11 mouse cellular contexts compared by ENCODE assay signal in the genomic region with DNA sequence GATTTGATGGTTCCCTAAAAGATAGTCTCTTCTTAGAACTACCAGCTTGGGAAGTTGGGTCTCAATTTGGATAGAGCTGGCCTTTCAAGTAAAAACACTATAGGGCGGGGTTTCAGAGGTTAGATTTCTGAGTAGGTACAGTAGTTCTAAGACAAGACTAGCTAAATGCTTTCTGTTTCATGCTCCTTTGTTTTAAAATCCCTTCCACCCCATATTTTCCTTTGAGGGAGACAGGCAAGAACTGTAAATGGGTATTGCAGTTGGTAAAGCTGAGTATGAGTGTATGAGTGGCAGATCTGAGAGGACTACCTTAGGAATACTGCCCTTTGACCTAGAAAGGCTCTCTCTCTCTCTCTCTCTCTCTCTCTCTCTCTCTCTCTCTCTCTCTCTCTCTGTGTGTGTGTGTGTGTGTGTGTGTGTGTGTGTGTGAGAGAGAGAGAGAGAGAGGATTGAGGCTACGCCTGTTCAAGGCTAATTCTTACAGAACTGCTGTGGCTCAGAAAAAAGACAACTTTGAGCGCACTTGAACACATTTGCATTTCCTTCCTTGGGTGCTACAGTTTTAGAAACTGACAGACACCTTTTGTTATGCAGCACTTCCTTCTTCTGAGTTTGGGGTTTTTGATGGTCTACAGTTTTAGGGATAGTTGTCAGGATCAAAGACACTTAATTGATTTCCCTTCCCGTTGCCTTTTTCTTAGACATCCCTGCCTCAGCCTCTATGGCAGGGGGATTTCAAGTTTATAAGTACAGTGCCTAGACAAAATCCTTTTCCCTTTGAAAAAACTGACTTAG. TPM values are rescaled to one million over a fixed set of nuclear protein-coding genes. Genes with fewer than 3 reads are reported as not detected.
DNase-seq lines count a peak whose midpoint lies in the region; ATAC-seq and TF ChIP-seq lines count a peak whose summit lies in the region.
"Had no signal": no experiment of that assay in that cellular context is flagged by ENCODE, and none has a peak within 500 bp of the region (broad histone marks: within the 10 kb centered on the region; RNA-seq: fewer than 3 reads in every experiment).

No protein-coding gene starts in this region.

- no peak overlapping the region for H3K4me3 ChIP-seq in heart, embryonic 16.5 days (ENCODE audit: low read length)
- H3K4me3 ChIP-seq in midbrain, embryonic 11.5 days (ENCODE audit: low read depth, low read length): no peak overlapping the region
- H3K4me3 ChIP-seq in midbrain, embryonic 10.5 days: no peak overlapping the region
- no peak overlapping the region for H3K4me3 ChIP-seq in ES-Bruce4 (ENCODE audit: low read depth, low read length)
- H3K4me3 ChIP-seq in liver, embryonic 12.5 days: no peak overlapping the region

- peak overlapping the region; percentile 29; the same call in 1 of the 2 replicates for H3K4me2 ChIP-seq in heart, embryonic 16.5 days (ENCODE audit: low read depth, low read length)
- no peak overlapping the region for H3K4me2 ChIP-seq in midbrain, embryonic 11.5 days
- peak overlapping the region; percentile 23 for H3K4me2 ChIP-seq in liver, embryonic 12.5 days

- peaks cover 24% of the 10 kb centered on the region for H3K4me1 ChIP-seq in heart, embryonic 16.5 days (ENCODE audit: control insufficient read depth, insufficient read depth, low read length)
- peaks cover 17% of the 10 kb centered on the region for H3K4me1 ChIP-seq in midbrain, embryonic 11.5 days (ENCODE audit: control insufficient read depth, insufficient read depth, low read length)
- H3K4me1 ChIP-seq in midbrain, embryonic 10.5 days: peaks cover 41% of the 10 kb centered on the region
- H3K4me1 ChIP-seq in ES-Bruce4 (ENCODE audit: control insufficient read depth, insufficient read depth, low read length): peaks cover 4% of the 10 kb centered on the region
- peaks cover 57% of the 10 kb centered on the region for H3K4me1 ChIP-seq in liver, embryonic 12.5 days

- WGBS in heart, embryonic 16.5 days: 79% methylated on average over 4 of the region's 4 CpGs
- WGBS in midbrain, embryonic 11.5 days: 87% methylated on average over 4 of the region's 4 CpGs
- WGBS in midbrain, embryonic 10.5 days: 94% methylated on average over 4 of the region's 4 CpGs
- WGBS in liver, embryonic 12.5 days (ENCODE audit: insufficient replicate concordance): 66% methylated on average over 4 of the region's 4 CpGs

- no peaks in the 10 kb centered on the region for H3K9me3 ChIP-seq in heart, embryonic 16.5 days (replicated peaks; ENCODE audit: control insufficient read depth, low read length)
- no peaks in the 10 kb centered on the region for H3K9me3 ChIP-seq in midbrain, embryonic 11.5 days (ENCODE audit: control insufficient read depth, low read length)
- H3K9me3 ChIP-seq in midbrain, embryonic 10.5 days (replicated peaks): no peaks in the 10 kb centered on the region
- H3K9me3 ChIP-seq in ES-Bruce4 (replicated peaks; ENCODE audit: control insufficient read depth, insufficient read depth, low read length, poor library complexity, severe bottlenecking): no peaks in the 10 kb centered on the region
- H3K9me3 ChIP-seq in liver, embryonic 12.5 days (replicated peaks): no peaks in the 10 kb centered on the region

- no peak for TF ChIP-seq EP300 in ES-Bruce4 (IDR thresholded peaks at IDR 0.05; ENCODE audit: insufficient read depth, low read depth, low read length)

- peaks cover 3% of the 10 kb centered on the region; the same call in 1 of the 2 replicates for H3K36me3 ChIP-seq in heart, embryonic 16.5 days (ENCODE audit: control insufficient read depth, insufficient read depth)
- H3K36me3 ChIP-seq in midbrain, embryonic 11.5 days (ENCODE audit: control insufficient read depth, insufficient read depth, low read length): no peaks in the 10 kb centered on the region
- peaks cover 33% of the 10 kb centered on the region for H3K36me3 ChIP-seq in midbrain, embryonic 10.5 days
- peaks cover 38% of the 10 kb centered on the region for H3K36me3 ChIP-seq in ES-Bruce4 (ENCODE audit: control insufficient read depth, insufficient read depth, low read length, poor library complexity, severe bottlenecking)
- peaks cover 45% of the 10 kb centered on the region for H3K36me3 ChIP-seq in liver, embryonic 12.5 days

- H3K27ac ChIP-seq in heart, embryonic 16.5 days (ENCODE audit: low read length): no peak overlapping the region
- no peak overlapping the region for H3K27ac ChIP-seq in midbrain, embryonic 11.5 days (ENCODE audit: low read depth, low read length)
- H3K27ac ChIP-seq in midbrain, embryonic 10.5 days (replicated peaks): no peak overlapping the region
- 0 out of 2 replicates have a peak overlapping the region, but pooled peaks have one; percentile 20 for H3K27ac ChIP-seq in ES-Bruce4 (ENCODE audit: insufficient read depth, low read length)
- H3K27ac ChIP-seq in liver, embryonic 12.5 days: no peak overlapping the region

- TF ChIP-seq POLR2A in ES-Bruce4 (IDR thresholded peaks at IDR 0.05; ENCODE audit: insufficient read depth, low read length): no peak

- DNase-seq in heart, adult 18-20 months: no peak
- peak; percentile 74 for DNase-seq in midbrain, embryonic 11.5 days (ENCODE audit: low spot score, missing footprints)
- no peak for DNase-seq in midbrain, embryonic 10.5 days (ENCODE audit: low spot score)
- DNase-seq in testis, postnatal 14 days (ENCODE audit: low spot score): no peak
- no peak for DNase-seq in lung, postnatal 36 days
- DNase-seq: kidney, postnatal 14 days; layer of hippocampus, postnatal 36 days; thymus, postnatal 4 days had no signal

- TF ChIP-seq CTCF in ES-Bruce4 (IDR thresholded peaks at IDR 0.05; ENCODE audit: low read depth, low read length): no peak

- H3K9ac ChIP-seq in heart, embryonic 16.5 days (ENCODE audit: low read length): no peak overlapping the region
- no peak overlapping the region for H3K9ac ChIP-seq in midbrain, embryonic 11.5 days (ENCODE audit: low read length)
- peak overlapping the region; percentile 29 for H3K9ac ChIP-seq in ES-Bruce4 (ENCODE audit: low read depth, poor library complexity, severe bottlenecking)
- H3K9ac ChIP-seq in liver, embryonic 12.5 days: no peak overlapping the region

- no peak for ATAC-seq in heart, embryonic 16.5 days (replicated peaks; ENCODE audit: extremely low read depth, insufficient read depth, low FRiP score)
- ATAC-seq in midbrain, embryonic 11.5 days (ENCODE audit: low FRiP score): no peak
- ATAC-seq in liver, embryonic 12.5 days: no peak

- no peaks in the 10 kb centered on the region for H3K27me3 ChIP-seq in heart, embryonic 16.5 days (ENCODE audit: control insufficient read depth, insufficient read depth, low read length)
- peaks cover 2% of the 10 kb centered on the region; the same call in 1 of the 2 replicates for H3K27me3 ChIP-seq in midbrain, embryonic 11.5 days (ENCODE audit: control insufficient read depth, insufficient read depth, low read length)
- peaks cover 10% of the 10 kb centered on the region; the same call in 1 of the 2 replicates for H3K27me3 ChIP-seq in midbrain, embryonic 10.5 days (ENCODE audit: low read depth, poor library complexity, severe bottlenecking)
- H3K27me3 ChIP-seq in ES-Bruce4 (ENCODE audit: control insufficient read depth, insufficient read depth, low read length, poor library complexity, severe bottlenecking): no peaks in the 10 kb centered on the region
- H3K27me3 ChIP-seq in liver, embryonic 12.5 days (replicated peaks): no peaks in the 10 kb centered on the region

RNA-seq across cellular contexts. Expression of gene Etnk1, which starts 3.3 kb away (rescaled TPM):
- polyA plus RNA-seq in heart, embryonic 16.5 days (2015; fragmentation: Nextera tagmentation; extraction: Ambion mirVana): 13.3 and 13.4 TPM in 2 replicates
- 10 to 100 TPM; 29.8 to 30.8 TPM for total RNA-seq in heart, adult 18-20 months (2021)
- 30.7 and 32.3 TPM in 2 replicates for polyA plus RNA-seq in midbrain, embryonic 11.5 days (2014; fragmentation: Nextera tagmentation; extraction: Ambion mirVana)
- polyA plus RNA-seq in midbrain, embryonic 10.5 days (2016; fragmentation: Nextera tagmentation; extraction: Ambion mirVana): 21.0 and 23.9 TPM in 2 replicates
- 140 and 149 TPM in 2 replicates for polyA plus RNA-seq in ES-Bruce4 (2011; ENCODE audit: insufficient read depth, insufficient read length, low read depth, missing spikeins)
- 17.4 and 17.5 TPM in 2 replicates for polyA plus RNA-seq in liver, embryonic 12.5 days (2016; fragmentation: Nextera tagmentation; extraction: Ambion mirVana)
